Mouse (Mus musculus): ENCODE results near the gene Zhx3.

The Zhx3 gene

GRCm38 (mm10) chr2:160760433-160761184 is 112.2 kb downstream of the Zhx3 start:
- DNase-seq (ENCODE audit: extremely low spot score), result no peak

- no peak for DNase-seq (ENCODE audit: extremely low spot score)
These were observed 116.1 kb downstream of the Zhx3 start for GRCm38 (mm10) chr2:160756583-160757203.

GRCm38 (mm10) chr2:160747075-160747474 is 125.7 kb downstream of the Zhx3 start:
- DNase-seq (ENCODE audit: extremely low spot score), result no peak

GRCm38 (mm10) chr2:160746637-160747036 is 126.2 kb downstream of the Zhx3 start:
- DNase-seq (ENCODE audit: extremely low spot score), result no peak

GRCm38 (mm10) chr2:160745497-160745896 is 127.3 kb downstream of the Zhx3 start:
- DNase-seq (ENCODE audit: extremely low spot score), result no peak

- DNase-seq (ENCODE audit: extremely low spot score), result no peak
These were observed 128.0 kb downstream of the Zhx3 start for GRCm38 (mm10) chr2:160744823-160745210.

- peak; percentile 42 for DNase-seq (ENCODE audit: extremely low spot score)
These were observed 128.6 kb downstream of the Zhx3 start for GRCm38 (mm10) chr2:160744040-160744822.

GRCm38 (mm10) chr2:160742161-160742609 is 130.6 kb downstream of the Zhx3 start:
- no peak for DNase-seq (ENCODE audit: extremely low spot score)

- DNase-seq (ENCODE audit: extremely low spot score), result no peak
These were observed 131.2 kb downstream of the Zhx3 start for GRCm38 (mm10) chr2:160741580-160741979.

- no peak for DNase-seq (ENCODE audit: extremely low spot score)
These were observed 132.2 kb downstream of the Zhx3 start for GRCm38 (mm10) chr2:160740521-160741156.

- DNase-seq (ENCODE audit: extremely low spot score), result no peak
These were observed 133.0 kb downstream of the Zhx3 start for GRCm38 (mm10) chr2:160739647-160740356.

GRCm38 (mm10) chr2:160738354-160738753 is 134.4 kb downstream of the Zhx3 start:
- DNase-seq (ENCODE audit: extremely low spot score), result no peak

GRCm38 (mm10) chr2:160736466-160736865 is 136.3 kb downstream of the Zhx3 start:
- DNase-seq (ENCODE audit: extremely low spot score), result no peak

GRCm38 (mm10) chr2:160735706-160736310 is 137.0 kb downstream of the Zhx3 start:
- no peak for DNase-seq (ENCODE audit: extremely low spot score)

- no peak for DNase-seq (ENCODE audit: extremely low spot score)
These were observed 138.5 kb downstream of the Zhx3 start for GRCm38 (mm10) chr2:160734331-160734730.

- DNase-seq (ENCODE audit: extremely low spot score), result no peak
These were observed 139.7 kb downstream of the Zhx3 start for GRCm38 (mm10) chr2:160733131-160733531.

GRCm38 (mm10) chr2:160732420-160732995 is 140.3 kb downstream of the Zhx3 start:
- no peak for DNase-seq (ENCODE audit: extremely low spot score)

GRCm38 (mm10) chr2:160731839-160732261 is 140.9 kb downstream of the Zhx3 start:
- peak; percentile 73 for DNase-seq (ENCODE audit: extremely low spot score)

- peak; percentile 93 for DNase-seq (ENCODE audit: extremely low spot score)
These were observed 141.5 kb downstream of the Zhx3 start, which contains the start of gene Plcg1 for GRCm38 (mm10) chr2:160731117-160731838. Gene Plcg1, plus strand, starts transcription at chr2:160731300.

- no peak for DNase-seq (ENCODE audit: extremely low spot score)
These were observed 142.0 kb downstream of the Zhx3 start for GRCm38 (mm10) chr2:160730797-160731116.
